Mouse (Mus musculus): ENCODE results near the gene Lmo4. TPM values are rescaled to one million over a fixed set of nuclear protein-coding genes. Genes with fewer than 3 reads are reported as not detected.

Gene Lmo4
- polyA plus RNA-seq, 1 experiment from 2014 or later = 62.2 TPM

DNA sequence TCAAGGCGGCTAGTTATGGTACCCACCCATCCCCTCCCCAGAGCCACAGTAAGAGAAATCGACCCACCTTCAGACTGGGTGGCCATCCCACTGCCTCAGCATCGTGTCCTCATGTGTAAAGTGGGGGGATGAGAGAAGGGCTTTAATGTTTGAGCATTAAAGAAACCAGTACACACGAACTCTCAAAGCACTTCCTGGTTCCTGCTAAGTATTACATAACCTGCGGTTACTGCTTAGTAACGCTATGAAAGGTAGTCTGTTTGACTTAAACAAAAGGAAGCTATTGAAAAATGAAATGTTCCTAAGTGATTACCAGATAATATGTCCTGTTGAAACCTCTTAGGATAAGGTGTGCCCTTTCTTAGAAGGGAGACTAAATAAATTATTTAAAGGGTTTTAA is 26.9 kb upstream of the Lmo4 start:
- no peaks in the 10 kb centered on the region for H3K27me3 ChIP-seq (ENCODE audit: control insufficient read depth, insufficient read depth, low read length)
- H3K4me3 ChIP-seq (ENCODE audit: low read depth, low read length) = no peak overlapping the region
- DNase-seq (ENCODE audit: low spot score) (no peak), ATAC-seq (ENCODE audit: insufficient read depth, low FRiP score, low TSS enrichment) (no peak)
- H3K27ac ChIP-seq (ENCODE audit: low read depth, low read length) = no peak overlapping the region
- H3K9me3 ChIP-seq (ENCODE audit: control insufficient read depth, low read length) = no peaks in the 10 kb centered on the region
- WGBS = 85% methylated on average over 6 of the region's 6 CpGs
- H3K4me1 ChIP-seq (ENCODE audit: control insufficient read depth, insufficient read depth, low read length) = no peaks in the 10 kb centered on the region
- H3K9ac ChIP-seq (ENCODE audit: low read length) = no peak overlapping the region
- no peak overlapping the region for H3K4me2 ChIP-seq (ENCODE audit: low read depth)
- H3K36me3 ChIP-seq (ENCODE audit: control insufficient read depth, insufficient read depth, low read length) = no peaks in the 10 kb centered on the region

- no peak overlapping the region for H3K4me3 ChIP-seq (ENCODE audit: low read depth, low read length)
- no peaks in the 10 kb centered on the region for H3K4me1 ChIP-seq (ENCODE audit: control insufficient read depth, insufficient read depth, low read length)
- H3K27me3 ChIP-seq (ENCODE audit: control insufficient read depth, insufficient read depth, low read length) = no peaks in the 10 kb centered on the region
- no peak overlapping the region for H3K4me2 ChIP-seq (ENCODE audit: low read depth)
- no peak overlapping the region for H3K27ac ChIP-seq (ENCODE audit: low read depth, low read length)
- H3K9me3 ChIP-seq (ENCODE audit: control insufficient read depth, low read length) = no peaks in the 10 kb centered on the region
- no peak overlapping the region for H3K9ac ChIP-seq (ENCODE audit: low read length)
- 88% methylated on average over 7 of the region's 7 CpGs for WGBS
- ATAC-seq (ENCODE audit: insufficient read depth, low FRiP score, low TSS enrichment) = no peak
- DNase-seq (ENCODE audit: low spot score) = no peak
- H3K36me3 ChIP-seq (ENCODE audit: control insufficient read depth, insufficient read depth, low read length) = no peaks in the 10 kb centered on the region
These were observed 26.4 kb upstream of the Lmo4 start for GRCm38 (mm10) chr3:144231419-144231818.

GRCm38 (mm10) chr3:144230016-144230415 is 25.0 kb upstream of the Lmo4 start:
- Histone ChIP-seq H3K27me3 (ENCODE audit: control insufficient read depth, insufficient read depth, low read length) (no peaks in the 10 kb centered on the region), H3K9me3 (ENCODE audit: control insufficient read depth, low read length) (no peaks in the 10 kb centered on the region), H3K4me2 (ENCODE audit: low read depth) (no peak overlapping the region), H3K4me1 (ENCODE audit: control insufficient read depth, insufficient read depth, low read length) (no peaks in the 10 kb centered on the region), H3K36me3 (ENCODE audit: control insufficient read depth, insufficient read depth, low read length) (no peaks in the 10 kb centered on the region), H3K27ac (ENCODE audit: low read depth, low read length) (no peak overlapping the region), H3K4me3 (ENCODE audit: low read depth, low read length) (no peak overlapping the region), H3K9ac (ENCODE audit: low read length) (no peak overlapping the region)
- no peak for DNase-seq (ENCODE audit: low spot score)
- ATAC-seq (ENCODE audit: insufficient read depth, low FRiP score, low TSS enrichment) = no peak
- WGBS = 86% methylated on average over 9 of the region's 9 CpGs

DNA sequence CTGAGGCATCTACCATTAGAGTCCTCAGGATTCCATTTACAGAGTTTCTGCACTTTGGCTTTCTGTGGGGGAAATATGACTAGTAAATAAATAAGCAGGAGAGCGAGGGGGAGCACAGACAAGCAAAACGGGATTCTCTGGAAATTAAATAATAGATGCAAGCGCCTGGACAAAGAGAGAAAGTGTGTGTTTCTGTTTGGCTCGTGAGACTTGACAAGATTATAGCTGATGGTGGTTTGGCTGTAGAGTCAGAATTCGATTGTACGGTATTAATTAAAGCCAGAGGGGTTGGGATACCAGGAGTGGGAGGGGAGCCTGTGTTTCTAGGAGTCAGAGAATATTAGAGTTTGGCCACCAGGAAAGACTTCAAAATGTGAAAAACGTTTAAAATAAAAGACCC is 24.3 kb upstream of the Lmo4 start:
- 88% methylated on average over 7 of the region's 7 CpGs for WGBS
- no peak for DNase-seq (ENCODE audit: low spot score)
- H3K4me2 ChIP-seq (ENCODE audit: low read depth) = no peak overlapping the region
- no peak for ATAC-seq (ENCODE audit: insufficient read depth, low FRiP score, low TSS enrichment)
- no peaks in the 10 kb centered on the region for H3K9me3 ChIP-seq (ENCODE audit: control insufficient read depth, low read length)
- no peak overlapping the region for H3K9ac ChIP-seq (ENCODE audit: low read length)
- H3K36me3 ChIP-seq (ENCODE audit: control insufficient read depth, insufficient read depth, low read length) = no peaks in the 10 kb centered on the region
- no peak overlapping the region for H3K27ac ChIP-seq (ENCODE audit: low read depth, low read length)
- H3K27me3 ChIP-seq (ENCODE audit: control insufficient read depth, insufficient read depth, low read length) = no peaks in the 10 kb centered on the region
- H3K4me1 ChIP-seq (ENCODE audit: control insufficient read depth, insufficient read depth, low read length) = no peaks in the 10 kb centered on the region
- no peak overlapping the region for H3K4me3 ChIP-seq (ENCODE audit: low read depth, low read length)

DNA sequence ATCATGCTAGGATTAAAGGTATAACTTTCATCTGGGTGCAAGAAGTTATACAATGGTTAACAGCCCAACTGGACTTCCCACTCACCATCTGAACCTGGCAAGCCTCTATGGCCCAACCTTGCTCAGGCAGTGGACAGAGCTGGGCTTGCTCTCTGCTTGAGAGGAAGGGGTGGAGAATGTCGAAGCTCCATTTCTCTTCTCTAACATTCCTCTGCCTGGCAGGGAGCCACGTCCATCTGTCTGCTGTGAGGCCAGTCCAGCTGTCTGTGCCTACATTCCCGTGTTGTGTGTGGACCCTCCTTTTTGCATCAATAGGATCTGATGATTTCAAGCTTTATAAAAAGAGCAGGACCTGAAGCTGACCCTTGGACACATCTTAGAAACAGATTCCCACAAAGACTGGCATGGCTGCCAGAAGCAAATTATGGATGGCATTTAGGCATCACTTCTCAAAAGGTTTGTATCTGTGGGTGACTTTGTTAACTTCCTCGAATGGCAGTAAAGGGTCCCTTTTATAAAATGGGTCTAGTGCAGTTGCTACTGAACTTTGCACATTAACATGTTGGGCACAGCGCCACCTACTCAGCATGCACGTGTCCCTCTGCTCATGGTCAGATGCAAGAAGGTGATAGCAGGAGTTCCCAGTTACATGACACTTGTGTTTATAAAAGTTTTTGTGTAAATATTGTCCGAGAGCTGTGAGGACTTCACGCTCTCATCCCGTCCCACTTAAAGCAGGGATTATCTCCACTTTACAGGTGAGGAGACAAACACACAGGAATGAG is 20.6 kb upstream of the Lmo4 start:
- Histone ChIP-seq H3K4me1 (ENCODE audit: control insufficient read depth, insufficient read depth, low read length) (no peaks in the 10 kb centered on the region), H3K4me2 (ENCODE audit: low read depth) (no peak overlapping the region), H3K9me3 (ENCODE audit: control insufficient read depth, low read length) (no peaks in the 10 kb centered on the region), H3K27me3 (ENCODE audit: control insufficient read depth, insufficient read depth, low read length) (no peaks in the 10 kb centered on the region), H3K27ac (ENCODE audit: low read depth, low read length) (no peak overlapping the region), H3K9ac (ENCODE audit: low read length) (no peak overlapping the region), H3K36me3 (ENCODE audit: control insufficient read depth, insufficient read depth, low read length) (no peaks in the 10 kb centered on the region), H3K4me3 (ENCODE audit: low read depth, low read length) (no peak overlapping the region)
- WGBS = 58% methylated on average over 9 of the region's 9 CpGs
- ATAC-seq (ENCODE audit: insufficient read depth, low FRiP score, low TSS enrichment) = no peak
- no peak for DNase-seq (ENCODE audit: low spot score)

GRCm38 (mm10) chr3:144224594-144224993 is 19.6 kb upstream of the Lmo4 start:
- DNase-seq (ENCODE audit: low spot score) = no peak
- Histone ChIP-seq H3K9ac (ENCODE audit: low read length) (no peak overlapping the region), H3K9me3 (ENCODE audit: control insufficient read depth, low read length) (no peaks in the 10 kb centered on the region), H3K27ac (ENCODE audit: low read depth, low read length) (no peak overlapping the region), H3K36me3 (ENCODE audit: control insufficient read depth, insufficient read depth, low read length) (no peaks in the 10 kb centered on the region), H3K4me2 (ENCODE audit: low read depth) (no peak overlapping the region), H3K4me3 (ENCODE audit: low read depth, low read length) (no peak overlapping the region), H3K4me1 (ENCODE audit: control insufficient read depth, insufficient read depth, low read length) (no peaks in the 10 kb centered on the region), H3K27me3 (ENCODE audit: control insufficient read depth, insufficient read depth, low read length) (no peaks in the 10 kb centered on the region)
- ATAC-seq (ENCODE audit: insufficient read depth, low FRiP score, low TSS enrichment) = no peak
- WGBS = 46% methylated on average over 7 of the region's 7 CpGs

DNA sequence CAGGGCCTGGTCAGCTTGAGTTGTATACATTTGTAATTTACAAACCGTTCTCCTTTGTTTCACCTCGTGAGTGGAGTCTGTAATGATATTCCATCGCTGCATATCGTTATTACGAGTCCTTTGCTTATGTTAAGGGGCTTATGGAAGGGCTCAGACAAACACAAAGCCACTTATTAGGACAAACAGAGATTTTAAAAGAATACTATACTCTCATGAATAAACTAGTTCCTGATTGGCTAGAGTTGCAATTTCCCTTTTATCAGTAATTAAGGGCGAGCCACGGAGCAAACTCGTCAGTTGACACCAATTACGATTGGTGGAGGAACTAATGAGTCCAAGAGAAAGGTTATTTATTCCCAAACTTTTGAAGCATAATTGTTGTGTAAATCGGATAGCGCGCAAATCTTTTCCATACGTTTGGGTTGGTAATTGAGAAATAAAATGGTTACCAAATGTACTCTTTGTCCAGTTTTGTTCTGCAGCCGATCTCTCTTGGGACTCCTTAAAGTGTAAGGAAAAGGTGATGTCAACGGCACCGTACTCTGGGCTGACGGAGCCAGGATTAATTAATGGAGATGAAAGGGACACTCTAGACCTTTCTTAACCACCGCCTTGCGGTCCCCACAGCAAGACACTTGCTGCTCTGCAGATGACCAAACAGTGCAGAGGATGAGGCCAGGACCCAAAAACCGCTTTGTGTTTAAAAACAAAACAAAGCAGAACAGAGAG is 18.5 kb upstream of the Lmo4 start:
- WGBS = 64% methylated on average over 20 of the region's 20 CpGs
- Histone ChIP-seq H3K36me3 (ENCODE audit: control insufficient read depth, insufficient read depth, low read length) (no peaks in the 10 kb centered on the region), H3K4me1 (ENCODE audit: control insufficient read depth, insufficient read depth, low read length) (no peaks in the 10 kb centered on the region), H3K9me3 (ENCODE audit: control insufficient read depth, low read length) (no peaks in the 10 kb centered on the region), H3K4me3 (ENCODE audit: low read depth, low read length) (no peak overlapping the region), H3K4me2 (ENCODE audit: low read depth) (no peak overlapping the region), H3K27ac (ENCODE audit: low read depth, low read length) (no peak overlapping the region), H3K9ac (ENCODE audit: low read length) (no peak overlapping the region), H3K27me3 (ENCODE audit: control insufficient read depth, insufficient read depth, low read length) (no peaks in the 10 kb centered on the region)
- no peak for DNase-seq (ENCODE audit: low spot score)
- ATAC-seq (ENCODE audit: insufficient read depth, low FRiP score, low TSS enrichment) = no peak; the same call in 1 of the 2 replicates

DNA sequence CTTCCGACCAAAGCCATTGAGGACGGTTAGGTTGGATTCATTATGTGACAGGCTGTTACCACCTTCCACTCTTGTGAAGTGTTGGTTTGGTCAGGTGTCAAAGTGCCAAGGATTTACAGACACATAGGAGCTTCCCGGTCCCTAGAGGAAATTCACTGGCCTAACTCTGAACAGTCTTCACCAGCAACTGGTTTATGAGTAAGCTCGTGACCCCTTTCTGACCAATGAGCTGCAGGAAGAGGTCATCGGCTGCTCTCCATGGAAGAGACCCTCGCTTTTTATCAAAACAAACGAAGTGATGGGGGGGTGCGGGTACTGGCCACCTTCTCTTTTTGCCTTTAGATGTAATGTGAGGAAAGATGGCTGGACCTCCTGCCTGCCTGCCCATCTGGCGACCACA is 17.4 kb upstream of the Lmo4 start:
- no peak overlapping the region for H3K4me2 ChIP-seq (ENCODE audit: low read depth)
- H3K4me1 ChIP-seq (ENCODE audit: control insufficient read depth, insufficient read depth, low read length) = no peaks in the 10 kb centered on the region
- H3K9me3 ChIP-seq (ENCODE audit: control insufficient read depth, low read length) = no peaks in the 10 kb centered on the region
- no peak overlapping the region for H3K9ac ChIP-seq (ENCODE audit: low read length)
- no peak overlapping the region for H3K4me3 ChIP-seq (ENCODE audit: low read depth, low read length)
- DNase-seq (ENCODE audit: low spot score) = no peak
- H3K36me3 ChIP-seq (ENCODE audit: control insufficient read depth, insufficient read depth, low read length) = no peaks in the 10 kb centered on the region
- WGBS = 64% methylated on average over 9 of the region's 9 CpGs
- no peak for ATAC-seq (ENCODE audit: insufficient read depth, low FRiP score, low TSS enrichment)
- no peaks in the 10 kb centered on the region for H3K27me3 ChIP-seq (ENCODE audit: control insufficient read depth, insufficient read depth, low read length)
- H3K27ac ChIP-seq (ENCODE audit: low read depth, low read length) = no peak overlapping the region

DNA sequence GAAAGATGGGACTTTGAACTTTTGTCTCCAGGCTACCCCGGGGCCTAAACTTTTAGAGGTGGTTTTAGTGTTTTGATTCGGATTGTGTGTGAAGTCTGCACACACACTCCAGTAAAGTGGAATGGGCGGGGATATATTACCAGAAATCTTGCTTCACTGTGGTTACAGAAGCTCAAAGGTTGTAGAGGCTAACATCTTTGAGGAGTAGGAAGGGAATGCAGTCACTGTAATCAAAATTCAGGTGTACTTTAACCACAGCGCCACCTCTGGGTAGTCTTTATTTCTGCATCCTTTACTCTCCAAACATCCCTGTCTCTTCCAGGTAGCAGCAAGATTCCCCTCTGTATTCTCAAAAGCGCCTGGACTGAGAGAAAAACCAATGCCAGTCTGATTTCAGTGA is 2.5 kb upstream of the Lmo4 start:
- 50% methylated on average over 5 of the region's 5 CpGs for WGBS
- H3K9ac ChIP-seq (ENCODE audit: low read length) = no peak overlapping the region
- no peaks in the 10 kb centered on the region for H3K4me1 ChIP-seq (ENCODE audit: control insufficient read depth, insufficient read depth, low read length)
- no peak overlapping the region for H3K4me2 ChIP-seq (ENCODE audit: low read depth)
- H3K27me3 ChIP-seq (ENCODE audit: control insufficient read depth, insufficient read depth, low read length) = no peaks in the 10 kb centered on the region
- H3K36me3 ChIP-seq (ENCODE audit: control insufficient read depth, insufficient read depth, low read length) = no peaks in the 10 kb centered on the region
- H3K27ac ChIP-seq (ENCODE audit: low read depth, low read length) = no peak overlapping the region
- H3K9me3 ChIP-seq (ENCODE audit: control insufficient read depth, low read length) = no peaks in the 10 kb centered on the region
- no peak overlapping the region for H3K4me3 ChIP-seq (ENCODE audit: low read depth, low read length)
- ATAC-seq (ENCODE audit: insufficient read depth, low FRiP score, low TSS enrichment) = no peak
- peak; percentile 44 for DNase-seq (ENCODE audit: low spot score)

Data from neural tube, embryonic 11.5 days (tissue).